Comparison of ENCODE assay signal across 16 mouse cellular contexts in genomic region chr2:126992742-126993141, GRCm38 (mm10).
"Had no signal": no experiment of that assay in that cellular context is flagged by ENCODE, and none has a peak within 500 bp of the region (broad histone marks: within the 10 kb centered on the region; RNA-seq: fewer than 3 reads in every experiment).

No protein-coding gene starts in this region.

- H3K36me3 ChIP-seq: liver, embryonic 15.5 days; midbrain, embryonic 12.5 days; neural tube, embryonic 13.5 days had no signal

- H3K9me3 ChIP-seq: liver, embryonic 15.5 days; megakaryocyte, embryonic 14.5 days; midbrain, embryonic 12.5 days; neural tube, embryonic 13.5 days had no signal

- H3K4me1 ChIP-seq: liver, embryonic 15.5 days; midbrain, embryonic 12.5 days; neural tube, embryonic 13.5 days had no signal

- H3K9ac ChIP-seq: liver, embryonic 15.5 days; midbrain, embryonic 12.5 days; neural tube, embryonic 13.5 days had no signal

- H3K4me3 ChIP-seq: left cerebral cortex, adult 2 months; liver, embryonic 15.5 days; megakaryocyte, embryonic 14.5 days; midbrain, embryonic 12.5 days; neural tube, embryonic 13.5 days had no signal

- H3K4me2 ChIP-seq: liver, embryonic 11.5 days; liver, embryonic 15.5 days; midbrain, embryonic 12.5 days; neural tube, embryonic 13.5 days had no signal

- ATAC-seq: intestine, postnatal 0 days; midbrain, embryonic 16.5 days had no signal

- H3K27me3 ChIP-seq: liver, embryonic 15.5 days; midbrain, embryonic 12.5 days; neural tube, embryonic 13.5 days had no signal

- DNase-seq: kidney, adult 9 months; kidney, postnatal 14 days; lung, adult 2 months; lung, postnatal 10 days; retina, postnatal 1 day; right cerebral cortex, postnatal 14 days; thymus, postnatal 36 days had no signal

- H3K27ac ChIP-seq: left cerebral cortex, adult 2 months; liver, embryonic 15.5 days; macrophage; midbrain, embryonic 12.5 days; neural tube, embryonic 13.5 days had no signal
